Comparison of ENCODE assay signal across 16 mouse cellular contexts in genomic region chr14:48655792-48656550, GRCm38 (mm10). TPM values are rescaled to one million over a fixed set of nuclear protein-coding genes. Genes with fewer than 3 reads are reported as not detected.
A peak's percentile ranks its signal among the peaks of the same experiment; 100 is the strongest.
DNase-seq lines count a peak whose midpoint lies in the region; ATAC-seq and TF ChIP-seq lines count a peak whose summit lies in the region.
"Had no signal": no experiment of that assay in that cellular context is flagged by ENCODE, and none has a peak within 500 bp of the region (broad histone marks: within the 10 kb centered on the region; RNA-seq: fewer than 3 reads in every experiment).

No protein-coding gene starts in this region.

- WGBS in forebrain, embryonic 10.5 days, result 6% methylated on average over 21 of the region's 21 CpGs
- WGBS in forebrain, embryonic 16.5 days, result 15% methylated on average over 21 of the region's 21 CpGs
- 8% methylated on average over 21 of the region's 21 CpGs for WGBS in liver, postnatal 0 days (ENCODE audit: insufficient replicate concordance)
- whole genome bisulfite sequencing in liver, embryonic 12.5 days (ENCODE audit: insufficient replicate concordance), result 7% methylated on average over 21 of the region's 21 CpGs
- WGBS in forebrain, postnatal 0 days, result 21% methylated on average over 21 of the region's 21 CpGs

- no peak overlapping the region for H3K9ac ChIP-seq in forebrain, embryonic 16.5 days (replicated peaks; ENCODE audit: low read depth, low read length)
- no peak overlapping the region for H3K9ac ChIP-seq in liver, postnatal 0 days (replicated peaks)
- H3K9ac ChIP-seq in liver, embryonic 12.5 days, result no peak overlapping the region
- no peak overlapping the region for H3K9ac ChIP-seq in forebrain, postnatal 0 days
- H3K9ac ChIP-seq: embryonic facial prominence, embryonic 13.5 days; limb, embryonic 12.5 days; lung, embryonic 15.5 days; neural tube, embryonic 15.5 days had no signal

- TF ChIP-seq EP300 in liver, postnatal 0 days (IDR thresholded peaks at IDR 0.05; ENCODE audit: low read depth), result no peak

- peaks cover 38% of the 10 kb centered on the region for H3K36me3 ChIP-seq in forebrain, embryonic 10.5 days (replicated peaks)
- H3K36me3 ChIP-seq in forebrain, embryonic 16.5 days (ENCODE audit: control insufficient read depth, insufficient read depth), result no peaks in the 10 kb centered on the region
- H3K36me3 ChIP-seq in liver, postnatal 0 days (replicated peaks; ENCODE audit: insufficient read depth, low read length), result no peaks in the 10 kb centered on the region
- no peaks in the 10 kb centered on the region for H3K36me3 ChIP-seq in liver, embryonic 12.5 days
- no peaks in the 10 kb centered on the region for H3K36me3 ChIP-seq in forebrain, postnatal 0 days (ENCODE audit: insufficient read depth)
- H3K36me3 ChIP-seq: embryonic facial prominence, embryonic 13.5 days; G1E; limb, embryonic 12.5 days; lung, embryonic 15.5 days; neural tube, embryonic 15.5 days had no signal

- TF ChIP-seq CTCF in liver, postnatal 0 days (IDR thresholded peaks at IDR 0.05; ENCODE audit: low read depth), result no peak
- TF ChIP-seq CTCF in forebrain, postnatal 0 days (IDR thresholded peaks at IDR 0.05; ENCODE audit: low read depth), result no peak

- H3K4me2 ChIP-seq in forebrain, embryonic 16.5 days (ENCODE audit: low read length), result no peak overlapping the region
- 0 out of 2 replicates have a peak overlapping the region, but pooled peaks have one; percentile 52 for H3K4me2 ChIP-seq in liver, postnatal 0 days (ENCODE audit: low read depth, low read length)
- no peak overlapping the region for H3K4me2 ChIP-seq in liver, embryonic 12.5 days
- no peak overlapping the region for H3K4me2 ChIP-seq in forebrain, postnatal 0 days (ENCODE audit: low read depth)
- H3K4me2 ChIP-seq: embryonic facial prominence, embryonic 13.5 days; lung, embryonic 15.5 days; neural tube, embryonic 15.5 days had no signal

- H3K27ac ChIP-seq in forebrain, embryonic 10.5 days, result peak overlapping the region; percentile 74
- H3K27ac ChIP-seq in forebrain, embryonic 16.5 days (ENCODE audit: low read length), result no peak overlapping the region
- H3K27ac ChIP-seq in liver, postnatal 0 days (ENCODE audit: low read depth), result no peak overlapping the region
- H3K27ac ChIP-seq in liver, embryonic 12.5 days, result no peak overlapping the region
- no peak overlapping the region for H3K27ac ChIP-seq in forebrain, postnatal 0 days (ENCODE audit: low read depth, low read length)
- H3K27ac ChIP-seq: embryonic facial prominence, embryonic 13.5 days; limb, embryonic 12.5 days; lung, embryonic 15.5 days; neural tube, embryonic 15.5 days had no signal

- H3K4me3 ChIP-seq in forebrain, embryonic 10.5 days, result peak overlapping the region; percentile 39
- H3K4me3 ChIP-seq in forebrain, embryonic 16.5 days (replicated peaks; ENCODE audit: low read length), result no peak overlapping the region
- peak overlapping the region; percentile 26; the same call in 1 of the 2 replicates for H3K4me3 ChIP-seq in liver, postnatal 0 days (ENCODE audit: low read depth, low read length)
- H3K4me3 ChIP-seq in liver, embryonic 12.5 days, result no peak overlapping the region
- H3K4me3 ChIP-seq in forebrain, postnatal 0 days (ENCODE audit: low read depth, low read length), result no peak overlapping the region
- H3K4me3 ChIP-seq: embryonic facial prominence, embryonic 13.5 days; limb, embryonic 12.5 days; lung, embryonic 15.5 days; neural tube, embryonic 15.5 days had no signal

- peaks cover 100% of the 10 kb centered on the region for H3K27me3 ChIP-seq in forebrain, embryonic 10.5 days (ENCODE audit: poor library complexity, severe bottlenecking)
- H3K27me3 ChIP-seq in forebrain, embryonic 16.5 days (replicated peaks; ENCODE audit: control insufficient read depth, insufficient read depth, low read length), result peaks cover 89% of the 10 kb centered on the region
- H3K27me3 ChIP-seq in liver, postnatal 0 days (ENCODE audit: insufficient read depth, low read length), result peaks cover 100% of the 10 kb centered on the region
- peaks cover 100% of the 10 kb centered on the region for H3K27me3 ChIP-seq in liver, embryonic 12.5 days (replicated peaks)
- H3K27me3 ChIP-seq in forebrain, postnatal 0 days (ENCODE audit: insufficient read depth, low read length), result peaks cover 91% of the 10 kb centered on the region

- DNase-seq in forebrain, embryonic 10.5 days (ENCODE audit: extremely low spot score, low spot score), result peak; percentile 45
- no peak for DNase-seq in liver, postnatal 0 days
- peak; percentile 61 for DNase-seq in forebrain, postnatal 0 days
- DNase-seq in retina, embryonic 14.5 days (ENCODE audit: low spot score), result peak; percentile 35
- no peak for DNase-seq in cerebellum, postnatal 36 days
- no peak for DNase-seq in spleen, postnatal 10 days (ENCODE audit: low spot score in 2 of 2)
- DNase-seq: cerebellum, adult 11-12 months had no signal

- ATAC-seq in forebrain, embryonic 16.5 days, result no peak
- no peak for ATAC-seq in liver, postnatal 0 days
- no peak for ATAC-seq in liver, embryonic 12.5 days
- no peak for ATAC-seq in forebrain, postnatal 0 days

- H3K9me3 ChIP-seq in forebrain, embryonic 10.5 days, result no peaks in the 10 kb centered on the region
- H3K9me3 ChIP-seq in forebrain, embryonic 16.5 days (ENCODE audit: control insufficient read depth, low read length), result no peaks in the 10 kb centered on the region
- no peaks in the 10 kb centered on the region for H3K9me3 ChIP-seq in liver, postnatal 0 days (ENCODE audit: low read length)
- no peaks in the 10 kb centered on the region for H3K9me3 ChIP-seq in liver, embryonic 12.5 days (replicated peaks)
- H3K9me3 ChIP-seq in forebrain, postnatal 0 days (ENCODE audit: low read length), result no peaks in the 10 kb centered on the region
- H3K9me3 ChIP-seq: embryonic facial prominence, embryonic 13.5 days; G1E; limb, embryonic 12.5 days; lung, embryonic 15.5 days; neural tube, embryonic 15.5 days had no signal

- peaks cover 84% of the 10 kb centered on the region for H3K4me1 ChIP-seq in forebrain, embryonic 10.5 days
- no peaks in the 10 kb centered on the region for H3K4me1 ChIP-seq in forebrain, embryonic 16.5 days (replicated peaks; ENCODE audit: control insufficient read depth, insufficient read depth, low read length)
- 0 out of 2 replicates have a peak, but pooled peaks cover 2% of the 10 kb centered on the region for H3K4me1 ChIP-seq in liver, postnatal 0 days (ENCODE audit: insufficient read depth)
- H3K4me1 ChIP-seq in liver, embryonic 12.5 days, result peaks cover 11% of the 10 kb centered on the region; the same call in 1 of the 2 replicates
- no peaks in the 10 kb centered on the region for H3K4me1 ChIP-seq in forebrain, postnatal 0 days (ENCODE audit: insufficient read depth)

RNA-seq across cellular contexts. Expression of gene Otx2, which starts 17.6 kb away (rescaled TPM):
- polyA plus RNA-seq in forebrain, embryonic 10.5 days (2016; fragmentation: Nextera tagmentation; extraction: Ambion mirVana), result 59.1 and 68.9 TPM in 2 replicates
- polyA plus RNA-seq in forebrain, embryonic 16.5 days (2015; fragmentation: Nextera tagmentation; extraction: Ambion mirVana), result 9.3 and 9.9 TPM in 2 replicates
- polyA plus RNA-seq in liver, postnatal 0 days (2015; fragmentation: Nextera tagmentation; extraction: Ambion mirVana), result not detected in 2 replicates
- polyA plus RNA-seq in liver, embryonic 12.5 days (2016; fragmentation: Nextera tagmentation; extraction: Ambion mirVana), result not detected in 2 replicates
- total RNA-seq in forebrain, postnatal 0 days (2014; rRNA removed), result 11.6 and 15.0 TPM in 2 replicates
- polyA plus RNA-seq in forebrain, postnatal 0 days (2015; fragmentation: Nextera tagmentation; extraction: Ambion mirVana), result 7.2 and 12.9 TPM in 2 replicates
- total RNA-seq: megakaryocyte-erythroid progenitor cell, adult 5-6 weeks had no signal
- polyA plus RNA-seq: G1E; kidney, embryonic 14.5 days; limb, embryonic 12.5 days; lung, embryonic 15.5 days had no signal

Comparison
In these comparisons a context has a peak if more than half of its experiments do, and no peak if none do; other contexts are left out.
1. H3K4me3 ChIP-seq: peak in forebrain, embryonic 10.5 days (single experiment) and liver, postnatal 0 days (single experiment); none in forebrain, embryonic 16.5 days (single experiment), liver, embryonic 12.5 days (single experiment) and forebrain, postnatal 0 days (single experiment).
2. DNase-seq: peak in forebrain, embryonic 10.5 days (single experiment), forebrain, postnatal 0 days (single experiment) and retina, embryonic 14.5 days (single experiment); none in liver, postnatal 0 days (single experiment), cerebellum, postnatal 36 days (0 of 2) and spleen, postnatal 10 days (0 of 2).